Mouse (Mus musculus) cerebellum, postnatal 14 days (tissue): Measurements from ENCODE around the gene Dclre1c.
"Not testable (repeated sequence)": the region's sequence is repeated elsewhere in the genome, so short reads cannot be mapped to it uniquely, and the experiment has no call there.

Source experiments
- DNase-seq, 2 experiments: peaks; one replicate each; pipeline ENCODE4 v3.0.0; 2021; ENCODE audit warnings: mixed read lengths in 2 of 2

Dclre1c gene

DNA sequence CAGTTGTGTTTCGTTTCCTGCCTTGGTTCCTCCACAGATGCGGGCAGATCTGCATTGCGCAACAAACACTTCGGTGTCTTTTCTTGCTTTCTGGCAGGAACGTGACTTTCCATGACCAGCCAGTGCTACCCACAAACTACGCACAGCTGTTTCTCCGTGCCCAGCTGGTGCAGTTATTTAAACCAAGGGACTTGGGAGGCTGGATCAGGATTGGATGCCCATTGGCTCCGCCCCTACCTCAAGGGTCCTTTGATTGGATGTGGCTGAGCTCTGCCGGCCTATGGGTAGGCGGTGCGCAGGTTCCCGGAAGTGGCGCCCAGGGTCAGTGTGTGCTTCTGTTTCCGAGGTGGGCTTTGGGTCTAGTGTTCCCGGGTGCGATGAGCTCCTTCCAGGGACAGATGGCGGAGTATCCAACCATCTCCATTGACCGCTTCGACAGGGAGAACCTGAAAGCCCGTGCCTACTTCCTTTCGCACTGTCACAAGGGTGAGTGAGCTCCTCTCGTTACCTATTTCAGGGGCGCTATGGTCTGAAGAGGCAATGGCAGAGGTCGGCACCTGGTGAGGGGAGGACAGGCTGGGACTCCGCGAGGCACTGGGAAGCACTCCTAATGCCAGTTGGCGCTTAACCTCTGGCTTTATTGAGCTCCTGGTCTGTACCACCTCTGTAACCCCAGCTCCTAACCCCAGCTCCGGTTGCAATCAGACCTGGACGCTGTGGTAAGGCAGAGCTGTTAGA is at the start of gene Dclre1c:
Gene Dclre1c, plus strand, starts transcription at position 291 of the 738 bp plus-strand sequence.
- DNase-seq, result peak; percentile 86 to 89

GRCm38 (mm10) chr2:3387105-3387860 is 36.6 kb upstream of the Dclre1c start:
- no peak for DNase-seq

GRCm38 (mm10) chr2:3391945-3392344 is 32.0 kb upstream of the Dclre1c start:
- no peak for DNase-seq

DNA sequence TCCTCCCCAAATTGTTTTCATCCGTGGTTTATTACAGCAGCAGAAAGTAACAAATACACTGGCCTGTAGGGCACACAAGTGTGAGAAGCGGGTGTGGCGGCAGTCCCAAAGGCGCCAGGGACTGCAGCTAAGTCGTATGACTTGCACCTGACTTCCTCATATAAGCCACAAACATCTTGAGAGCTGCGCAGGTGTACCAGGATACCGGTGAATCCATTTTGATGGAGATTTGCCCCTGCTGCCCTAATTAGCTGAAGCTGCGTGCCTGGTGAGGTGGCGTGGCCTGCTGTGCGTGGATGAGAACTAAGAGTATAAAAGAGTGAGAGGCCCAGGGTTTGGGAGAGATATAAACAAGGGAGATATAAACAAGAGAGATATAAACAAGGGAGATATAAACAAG is 26.8 kb upstream of the Dclre1c start, which contains the start of gene Olah:
Gene Olah, minus strand, starts transcription at position 101 of the 400 bp plus-strand sequence.
- DNase-seq, result not testable (repeated sequence)

GRCm38 (mm10) chr2:3405981-3406380 is 17.9 kb upstream of the Dclre1c start:
- DNase-seq, result no peak

GRCm38 (mm10) chr2:3407756-3408155 is 16.2 kb upstream of the Dclre1c start:
- DNase-seq, result no peak

DNA sequence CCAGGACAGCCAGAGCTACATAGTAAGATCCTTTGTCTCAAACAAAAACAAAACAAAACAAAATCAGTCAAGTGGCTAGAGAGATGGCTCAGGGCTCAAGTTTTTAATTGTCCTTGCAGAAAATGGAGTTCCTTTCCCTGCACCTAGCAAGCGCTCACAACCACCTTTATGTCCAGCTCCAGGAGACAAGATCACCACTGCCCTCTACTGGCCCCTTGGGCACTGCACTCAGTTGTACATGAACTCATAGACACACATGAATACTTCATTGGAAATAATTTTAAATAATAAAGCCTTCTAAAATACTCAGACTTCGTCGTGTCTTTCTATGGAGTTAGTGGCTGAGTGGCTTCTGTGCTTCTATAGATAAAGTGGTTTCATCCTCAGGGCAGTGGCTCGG is 9.7 kb upstream of the Dclre1c start:
- DNase-seq, result peak; percentile 75 to 85

DNA sequence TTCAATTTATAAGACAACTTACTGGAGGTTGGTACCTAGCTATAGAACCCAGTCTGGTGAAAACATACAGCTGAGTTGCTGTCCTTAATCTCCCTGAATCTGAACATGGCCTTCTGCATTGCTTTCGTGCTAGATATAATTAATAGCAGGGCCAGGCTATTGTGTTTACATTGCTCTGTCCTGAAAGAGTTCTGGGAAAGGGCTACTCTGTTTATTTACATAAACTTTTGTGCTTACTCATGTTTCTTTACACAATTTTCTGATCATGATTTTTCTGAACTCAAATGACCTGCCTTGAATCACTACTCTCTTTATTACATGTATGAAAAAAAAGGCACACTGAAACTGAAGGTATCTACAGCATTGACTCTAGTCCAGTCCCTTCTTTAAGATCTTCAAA is 8.3 kb upstream of the Dclre1c start:
- no peak for DNase-seq

GRCm38 (mm10) chr2:3418883-3419431 is 5.0 kb upstream of the Dclre1c start:
- peak; percentile 96 to 97 for DNase-seq

- no peak for DNase-seq
These were observed 3.8 kb upstream of the Dclre1c start for GRCm38 (mm10) chr2:3420157-3420556.

DNA sequence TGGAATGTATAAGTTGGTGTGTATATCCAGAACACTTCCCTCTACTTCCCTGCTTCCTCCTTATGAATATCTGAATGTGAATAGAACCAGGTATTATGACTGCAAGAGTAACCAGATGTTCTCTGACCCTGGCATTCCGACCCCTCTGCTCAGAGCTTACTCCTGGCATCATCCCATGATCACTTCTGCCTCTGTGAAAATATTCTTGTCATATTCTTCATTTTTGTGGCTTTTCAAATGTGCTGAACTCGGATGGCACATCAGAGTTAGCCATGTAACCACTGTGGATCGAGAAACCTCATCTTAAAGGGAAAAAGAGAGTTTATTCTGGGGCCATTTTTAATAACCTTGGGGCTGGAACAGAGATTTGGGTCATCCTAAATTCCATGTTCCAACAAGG is 1.4 kb upstream of the Dclre1c start, which contains the start of gene Meig1:
Gene Meig1, minus strand, starts transcription at position 101 of the 400 bp plus-strand sequence.
- DNase-seq, result no peak

DNA sequence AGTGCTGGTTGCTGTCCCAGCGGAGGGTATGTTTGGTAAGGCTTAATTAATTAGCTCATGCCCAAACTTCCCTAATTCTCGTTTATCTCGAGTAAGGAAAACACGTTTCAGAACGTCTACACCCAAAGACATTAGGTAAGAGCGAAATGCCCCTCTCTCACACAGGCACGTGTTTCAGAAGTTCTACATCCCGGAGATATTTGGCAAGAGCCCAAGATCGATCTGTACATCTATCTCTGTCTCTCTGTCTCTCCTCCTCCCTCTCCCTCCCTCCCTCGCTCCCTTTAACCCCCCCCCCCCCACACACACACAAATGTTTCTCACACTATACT is 614 bp downstream of the Dclre1c start:
- peak in 1 of 2 experiments; percentile 10 for DNase-seq

DNA sequence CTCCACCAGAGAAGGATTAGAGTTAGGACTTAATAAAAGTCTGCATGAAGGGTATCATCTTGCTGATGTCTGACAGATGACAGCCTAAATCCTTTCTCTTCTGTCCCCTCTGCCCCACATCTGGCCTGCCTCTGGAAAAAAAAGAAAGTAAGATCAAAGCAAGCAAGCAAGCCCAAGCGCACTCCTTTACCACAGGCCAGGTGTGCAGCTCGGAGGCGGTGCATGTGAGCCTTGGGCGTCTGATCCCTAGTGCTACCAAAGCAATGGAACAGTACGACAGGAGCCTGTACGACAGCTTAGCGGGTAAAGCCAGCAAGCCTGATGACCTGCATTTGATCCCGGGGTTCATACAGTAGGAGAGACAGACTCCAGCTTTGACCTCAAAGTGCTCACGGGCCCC is 7.0 kb downstream of the Dclre1c start:
- DNase-seq, result no peak

- DNase-seq, result no peak
These were observed 11.6 kb downstream of the Dclre1c start for GRCm38 (mm10) chr2:3435369-3436061.

- DNase-seq, result no peak
These were observed 14.0 kb downstream of the Dclre1c start for GRCm38 (mm10) chr2:3437956-3438355.

- DNase-seq, result peak; percentile 29 to 36
These were observed 20.3 kb downstream of the Dclre1c start for GRCm38 (mm10) chr2:3444206-3444605.

GRCm38 (mm10) chr2:3445984-3446383 is 22.1 kb downstream of the Dclre1c start:
- DNase-seq, result no peak

GRCm38 (mm10) chr2:3449431-3449830 is 25.5 kb downstream of the Dclre1c start:
- no peak for DNase-seq

GRCm38 (mm10) chr2:3453096-3453495 is 29.2 kb downstream of the Dclre1c start:
- DNase-seq, result no peak

- no peak for DNase-seq
These were observed 32.7 kb downstream of the Dclre1c start for GRCm38 (mm10) chr2:3456590-3456989.

DNA sequence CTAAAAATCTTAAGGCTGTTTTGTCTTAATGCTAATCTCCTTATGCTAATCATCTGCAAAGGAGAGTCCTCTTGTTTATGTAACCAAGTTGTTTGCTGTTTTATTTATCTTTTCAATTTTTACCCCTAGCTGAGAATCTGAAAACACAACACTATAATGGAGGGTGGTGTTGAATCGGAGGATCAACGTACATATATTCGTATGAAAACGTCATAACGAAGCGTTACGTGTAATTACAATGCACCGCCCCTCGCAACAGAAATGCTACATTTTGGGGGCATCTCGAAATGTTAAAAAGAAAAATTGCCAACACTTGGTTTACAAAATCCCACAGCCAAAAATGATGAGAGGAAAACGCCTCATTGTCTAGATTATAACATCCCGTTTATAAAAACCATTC is 50.0 kb downstream of the Dclre1c start:
- no peak for DNase-seq

GRCm38 (mm10) chr2:3474361-3474805 is 50.5 kb downstream of the Dclre1c start:
- peak; percentile 73 to 75 for DNase-seq

DNA sequence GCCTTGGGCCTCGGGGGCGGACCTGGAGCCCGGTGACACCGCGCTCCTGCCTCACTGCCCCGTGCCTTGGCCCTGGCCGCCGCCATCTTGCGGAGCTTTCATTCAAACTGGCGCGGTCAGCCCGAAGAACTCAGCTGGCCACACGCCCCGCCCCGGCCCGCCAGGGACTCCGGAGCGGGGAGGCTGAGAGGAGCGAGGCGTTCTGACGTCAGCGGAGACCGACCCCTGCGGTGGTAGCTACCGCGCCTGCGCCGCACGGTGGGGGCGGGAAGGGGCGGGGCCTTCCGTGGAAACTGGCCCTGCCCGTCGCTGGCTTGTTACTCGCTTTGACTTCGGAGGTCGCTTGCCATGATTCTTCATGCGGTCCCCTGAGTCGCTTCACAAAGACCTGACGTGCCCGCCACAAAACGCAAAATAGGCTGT is 50.9 kb downstream of the Dclre1c start, which contains the start of gene Suv39h2:
Gene Suv39h2, minus strand, starts transcription at position 171 of the 423 bp plus-strand sequence.
- DNase-seq, result peak; percentile 99 to 100
